Mouse (Mus musculus) MEL (cell line): ENCODE measurements at regions not wholly inside any gene's neighbourhood (a gene's known extent, or its start where the extent isn't known, plus 50 kb on each side); places are given as distances from the start of the nearest gene placed in this dataset.

Experiments used
- DNase-seq: peaks from one replicate; pipeline ENCODE4 v3.0.0; 2011; ENCODE audit warnings: low read depth, low spot score
- H3K27ac ChIP-seq: 2 replicates; pipeline ENCODE4 v1.5.1; 2012; ENCODE audit warnings: low read depth, mild to moderate bottlenecking, control low read depth, low read length, moderate library complexity; ENCODE audit not compliant: control insufficient read depth
- H3K27me3 ChIP-seq, 2 experiments: fragments of 150-350 bp in 1 of 2; sonication (generic) in 1 of 2; 2 replicates each; pipeline ENCODE4 v1.6.1; 2012; ENCODE audit warnings: low read length in 2 of 2, mild to moderate bottlenecking in 2 of 2, improper control_type of control experiment in 1 of 2, moderate library complexity in 1 of 2; ENCODE audit not compliant: insufficient read depth in 2 of 2, control insufficient read depth in 1 of 2
- H3K36me3 ChIP-seq, 2 experiments: 2 replicates each; pipeline ENCODE4 v1.6.1; 2012 to 2014; ENCODE audit warnings: low read length in 2 of 2, improper control_type of control experiment in 1 of 2, inconsistent platforms in 1 of 2, mild to moderate bottlenecking in 1 of 2; ENCODE audit not compliant: insufficient read depth in 2 of 2, control insufficient read depth in 1 of 2
- H3K4me1 ChIP-seq, 2 experiments: fragments of 150-350 bp in 1 of 2; sonication (generic) in 1 of 2; 2 replicates each; pipeline ENCODE4 v1.6.1; 2012; ENCODE audit warnings: low read length in 2 of 2, improper control_type of control experiment in 1 of 2, mild to moderate bottlenecking in 1 of 2; ENCODE audit not compliant: insufficient read depth in 2 of 2, control insufficient read depth in 1 of 2
- H3K4me3 ChIP-seq, 2 experiments: fragments of 150-350 bp in 1 of 2; sonication (generic) in 1 of 2; 2 replicates each; pipeline ENCODE4 v1.5.1; 2012; ENCODE audit warnings: low read depth in 2 of 2, low read length in 2 of 2, mild to moderate bottlenecking in 2 of 2, moderate library complexity in 2 of 2, control low read depth in 1 of 2, improper control_type of control experiment in 1 of 2; ENCODE audit not compliant: control insufficient read depth in 1 of 2, insufficient read depth in 1 of 2
- H3K79me2 ChIP-seq: 2 replicates; pipeline ENCODE4 v1.6.1; 2012; ENCODE audit warnings: mild to moderate bottlenecking, low read length, moderate library complexity; ENCODE audit not compliant: control insufficient read depth, poor library complexity, insufficient read depth
- H3K9ac ChIP-seq: 2 replicates; pipeline ENCODE4 v1.6.1; 2012; ENCODE audit warnings: low read depth, mild to moderate bottlenecking, control low read depth, low read length, moderate library complexity; ENCODE audit not compliant: control insufficient read depth, poor library complexity, severe bottlenecking
- H3K9me3 ChIP-seq: fragments of 150-350 bp; sonication (generic); replicated peaks from 2 replicates; pipeline ENCODE4 v1.6.1; 2012; ENCODE audit warnings: mild to moderate bottlenecking, low read length, improper control_type of control experiment, moderate library complexity; ENCODE audit not compliant: insufficient read depth
- BHLHE40 ChIP-seq: IDR thresholded peaks from 2 replicates; pipeline ENCODE4 v1.6.1; 2012; ENCODE audit warnings: low read depth, mild to moderate bottlenecking, inconsistent platforms, low read length, improper control_type of control experiment, borderline replicate concordance
- CHD1 ChIP-seq: IDR thresholded peaks from 2 replicates; pipeline ENCODE4 v1.6.1; 2012; ENCODE audit warnings: low read depth, mild to moderate bottlenecking, inconsistent platforms, low read length, improper control_type of control experiment
- CTCF ChIP-seq, 3 experiments: IDR thresholded peaks in 2 of 3; conservative IDR thresholded peaks in 1 of 3; 2 replicates each; pipeline ENCODE4 v1.5.1; 2011 to 2012; ENCODE audit warnings: low read length in 3 of 3, low read depth in 2 of 3, mild to moderate bottlenecking in 2 of 3, improper control_type of control experiment in 1 of 3, inconsistent platforms in 1 of 3, mixed read lengths in 1 of 3, moderate library complexity in 1 of 3; ENCODE audit not compliant: control insufficient read depth in 1 of 3, insufficient read depth in 1 of 3, poor library complexity in 1 of 3, severe bottlenecking in 1 of 3
- ETS1 ChIP-seq: IDR thresholded peaks from 2 replicates; pipeline ENCODE4 v1.6.1; 2012; ENCODE audit warnings: low read depth, mild to moderate bottlenecking, inconsistent platforms, low read length, improper control_type of control experiment, moderate library complexity
- GABPA ChIP-seq: IDR thresholded peaks from 2 replicates; pipeline ENCODE4 v1.6.1; 2012; ENCODE audit warnings: low read depth, mild to moderate bottlenecking, inconsistent platforms, low read length, improper control_type of control experiment, moderate library complexity
- GATA1 ChIP-seq: IDR thresholded peaks from 2 replicates; pipeline ENCODE4 v1.6.1; 2011; ENCODE audit warnings: low read depth, low read length, improper control_type of control experiment
- HCFC1 ChIP-seq: IDR thresholded peaks from 2 replicates; pipeline ENCODE4 v1.6.1; 2012; ENCODE audit warnings: low read depth, mild to moderate bottlenecking, inconsistent platforms, low read length, improper control_type of control experiment, moderate library complexity
- KAT2A ChIP-seq: conservative IDR thresholded peaks from 2 replicates; pipeline ENCODE4 v1.6.1; 2012; ENCODE audit warnings: low read depth, low read length, improper control_type of control experiment, inconsistent platforms
- MAFK ChIP-seq: IDR thresholded peaks from 2 replicates; pipeline ENCODE4 v1.6.1; 2011; ENCODE audit warnings: low read depth, mild to moderate bottlenecking, low read length, improper control_type of control experiment, borderline replicate concordance
- MXI1 ChIP-seq: IDR thresholded peaks from 2 replicates; pipeline ENCODE4 v1.6.1; 2011; ENCODE audit warnings: mild to moderate bottlenecking, low read depth, low read length, improper control_type of control experiment
- NELFE ChIP-seq: IDR thresholded peaks from 2 replicates; pipeline ENCODE4 v1.6.1; 2011; ENCODE audit warnings: low read depth, low read length, improper control_type of control experiment
- NRF1 ChIP-seq: IDR thresholded peaks from 2 replicates; pipeline ENCODE4 v1.6.1; 2014; ENCODE audit warnings: low read depth, mild to moderate bottlenecking, inconsistent platforms, low read length, improper control_type of control experiment, moderate library complexity; ENCODE audit not compliant: poor library complexity, insufficient read depth, severe bottlenecking
- POLR2AphosphoS5 ChIP-seq: IDR thresholded peaks from 2 replicates; pipeline ENCODE4 v1.6.1; 2012; ENCODE audit warnings: low read depth, borderline replicate concordance, mild to moderate bottlenecking, inconsistent platforms, low read length, moderate library complexity, mixed read lengths
- SIN3A ChIP-seq: IDR thresholded peaks from 2 replicates; pipeline ENCODE4 v1.6.1; 2012; ENCODE audit warnings: low read length, improper control_type of control experiment, inconsistent platforms
- SMC3 ChIP-seq: IDR thresholded peaks from 2 replicates; pipeline ENCODE4 v1.6.1; 2011; ENCODE audit warnings: low read depth, low read length, improper control_type of control experiment
- TBP ChIP-seq: IDR thresholded peaks from 2 replicates; pipeline ENCODE4 v1.8.0; 2011; ENCODE audit warnings: low read depth, low read length, improper control_type of control experiment
- USF2 ChIP-seq, 2 experiments: IDR thresholded peaks; 2 replicates each; pipeline ENCODE4 v1.6.1; 2011 to 2012; ENCODE audit warnings: improper control_type of control experiment in 2 of 2, low read length in 2 of 2, borderline replicate concordance in 1 of 2, inconsistent platforms in 1 of 2, low read depth in 1 of 2, mild to moderate bottlenecking in 1 of 2; ENCODE audit not compliant: insufficient read depth in 1 of 2
- ZC3H11A ChIP-seq: IDR thresholded peaks from 2 replicates; pipeline ENCODE4 v1.6.1; 2012; ENCODE audit warnings: low read depth, mild to moderate bottlenecking, inconsistent platforms, low read length, improper control_type of control experiment
- ZKSCAN1 ChIP-seq: IDR thresholded peaks from 2 replicates; pipeline ENCODE4 v1.6.1; 2012; ENCODE audit warnings: low read depth, mild to moderate bottlenecking, inconsistent platforms, low read length, improper control_type of control experiment, moderate library complexity
- ZNF384 ChIP-seq: IDR thresholded peaks from 2 replicates; pipeline ENCODE4 v1.6.1; 2012; ENCODE audit warnings: low read depth, mild to moderate bottlenecking, inconsistent platforms, low read length, improper control_type of control experiment

DNA sequence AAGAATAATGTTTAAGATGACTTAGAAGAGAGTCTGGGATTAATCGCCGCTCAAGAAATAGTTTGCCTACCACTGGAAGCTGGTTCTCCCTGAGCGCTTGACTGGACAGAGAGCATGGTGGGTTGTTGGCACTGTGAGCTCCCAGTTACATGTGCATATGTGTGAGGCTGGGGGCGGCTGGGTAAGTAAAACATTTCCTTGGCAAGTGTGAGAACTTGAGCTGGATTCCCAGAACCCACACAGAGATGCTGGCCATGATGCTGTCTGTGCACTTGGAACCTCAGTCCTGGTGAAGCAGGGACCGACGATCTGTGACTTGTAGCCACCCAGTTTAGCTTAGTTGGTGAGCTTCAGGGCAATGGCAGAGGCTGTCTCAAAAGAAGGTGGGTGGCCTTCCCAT, 90.5 kb downstream of the Dact1 start:
- Histone ChIP-seq H3K79me2 (no peaks in the 10 kb centered on the region), H3K4me3 (no peak overlapping the region), H3K27me3 (no peaks in the 10 kb centered on the region), H3K27ac (no peak overlapping the region), H3K9me3 (no peaks in the 10 kb centered on the region), H3K4me1 (no peaks in the 10 kb centered on the region), H3K36me3 (no peaks in the 10 kb centered on the region), H3K9ac (no peak overlapping the region)
- TF ChIP-seq USF2 (IDR thresholded peaks at IDR 0.05; ENCODE audit: borderline replicate concordance in 1 of 2, insufficient read depth in 1 of 2, low read depth in 1 of 2, low read length in 2 of 2) (no peak), MAFK (no peak), GABPA (no peak), ZC3H11A (no peak), MXI1 (no peak), GATA1 (no peak), NRF1 (no peak), SMC3 (no peak), POLR2AphosphoS5 (no peak), NELFE (no peak), CTCF (IDR thresholded peaks at IDR 0.05 in 2 of 3, conservative IDR thresholded peaks at IDR 0.05 in 1 of 3; ENCODE audit: control insufficient read depth in 1 of 3, insufficient read depth in 1 of 3, low read depth in 2 of 3, low read length in 3 of 3, poor library complexity in 1 of 3, severe bottlenecking in 1 of 3) (no peak), SIN3A (no peak), KAT2A (no peak), HCFC1 (no peak), ZKSCAN1 (no peak), CHD1 (no peak), ETS1 (no peak)
- no peak for DNase-seq

DNA sequence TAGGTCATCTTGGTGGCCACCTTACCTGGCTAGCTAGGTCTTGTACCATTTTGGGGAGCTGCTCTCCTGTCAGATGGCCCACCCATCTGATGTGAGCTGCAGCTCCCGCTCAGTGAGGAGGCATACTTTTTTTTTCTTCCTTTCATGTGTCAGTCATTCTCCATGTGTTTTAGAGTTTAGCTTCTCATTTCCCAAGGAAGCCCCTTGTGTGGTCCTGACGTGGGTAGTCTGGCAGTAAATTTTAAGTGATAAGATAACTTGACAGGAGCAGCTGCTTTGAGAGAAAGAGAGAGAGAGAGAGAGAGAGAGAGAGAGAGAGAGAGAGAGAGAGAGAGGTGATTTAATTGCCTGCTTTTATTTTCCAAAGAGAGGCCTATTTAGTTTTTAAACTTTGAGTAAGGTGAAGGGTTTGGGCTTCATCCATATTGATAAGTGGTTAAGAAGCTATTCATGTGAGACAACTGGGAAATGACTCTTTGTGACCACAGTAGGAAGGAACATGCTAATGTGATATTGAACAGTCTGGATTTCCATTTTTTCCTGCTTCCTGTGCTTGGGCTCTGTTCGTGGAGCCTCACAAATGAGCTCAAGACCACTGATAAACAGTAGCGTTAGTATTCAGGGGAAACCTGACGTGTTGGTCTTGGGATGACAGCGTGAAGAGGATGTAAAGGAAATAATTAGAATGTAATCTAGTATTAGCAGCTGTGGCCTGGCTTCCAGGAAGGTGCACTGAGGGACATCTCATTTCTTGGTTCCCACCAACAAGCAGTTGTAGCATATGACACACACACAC, 92.1 kb downstream of the Dact1 start:
- TF ChIP-seq MAFK, result no peak
- TF ChIP-seq NRF1, result no peak
- TF ChIP-seq MXI1, result no peak
- no peak for TF ChIP-seq BHLHE40
- TF ChIP-seq TBP, result no peak
- TF ChIP-seq CHD1, result no peak
- no peak for TF ChIP-seq GABPA
- no peak for TF ChIP-seq ZC3H11A
- TF ChIP-seq ZNF384, result no peak
- no peaks in the 10 kb centered on the region for H3K9me3 ChIP-seq
- H3K27me3 ChIP-seq, result no peaks in the 10 kb centered on the region
- no peak overlapping the region for H3K9ac ChIP-seq
- no peak overlapping the region for H3K27ac ChIP-seq
- H3K4me1 ChIP-seq, result no peaks in the 10 kb centered on the region
- H3K79me2 ChIP-seq, result no peaks in the 10 kb centered on the region
- no peaks in the 10 kb centered on the region for H3K36me3 ChIP-seq
- no peak overlapping the region for H3K4me3 ChIP-seq
- no peak for DNase-seq
